Comparison of ENCODE assay signal across 14 mouse cellular contexts in the genomic region with DNA sequence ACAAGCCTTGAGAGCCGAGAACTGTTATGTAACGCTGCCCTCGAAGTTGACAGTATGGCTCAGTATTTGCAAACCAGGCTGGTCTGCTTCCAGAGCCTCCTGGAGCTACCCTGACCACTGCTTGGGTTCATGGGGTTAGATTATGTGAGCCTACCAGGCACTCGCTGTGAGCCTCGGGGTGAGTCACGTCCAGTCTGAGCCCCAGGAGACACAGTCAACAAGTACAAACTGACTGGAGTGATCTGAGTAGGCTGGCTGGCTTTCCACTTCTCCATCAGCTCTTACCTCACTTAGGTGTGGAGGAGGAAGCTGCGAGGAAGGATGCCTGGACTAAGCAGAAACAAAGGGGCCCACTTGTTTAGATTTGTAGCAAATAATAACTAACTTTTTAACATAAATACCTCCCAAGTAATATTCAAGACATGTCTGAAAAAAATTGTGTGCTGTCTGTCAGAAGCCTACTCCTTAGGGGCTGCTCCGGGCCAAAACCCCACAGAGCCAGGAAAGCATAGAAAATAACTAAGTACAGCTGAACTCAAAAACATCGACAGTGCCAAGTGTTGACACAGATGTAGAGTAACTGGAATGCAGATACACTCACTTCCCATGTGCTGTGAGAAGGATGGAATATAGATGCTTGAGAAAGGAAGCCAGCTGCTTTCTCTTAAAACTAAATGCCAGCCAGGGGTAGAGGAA.
DNase-seq lines count a peak whose midpoint lies in the region; ATAC-seq and TF ChIP-seq lines count a peak whose summit lies in the region.
"Had no signal": no experiment of that assay in that cellular context is flagged by ENCODE, and none has a peak within 500 bp of the region (broad histone marks: within the 10 kb centered on the region; RNA-seq: fewer than 3 reads in every experiment).

No protein-coding gene starts in this region.

- H3K27ac ChIP-seq in embryonic facial prominence, embryonic 13.5 days, result peak overlapping the region; percentile 55; the same call in 1 of the 2 replicates
- no peak overlapping the region for H3K27ac ChIP-seq in embryonic facial prominence, embryonic 10.5 days (replicated peaks)
- peak overlapping the region; percentile 80 for H3K27ac ChIP-seq in embryonic fibroblast, embryonic 13.5 days (ENCODE audit: insufficient read depth, low read length)
- 0 out of 2 replicates have a peak overlapping the region, but pooled peaks have one; percentile 22 for H3K27ac ChIP-seq in limb, embryonic 10.5 days
- H3K27ac ChIP-seq in kidney, adult 2 months (ENCODE audit: insufficient read depth, low read depth, low read length), result no peak overlapping the region
- H3K27ac ChIP-seq: forebrain, embryonic 15.5 days; hindbrain, embryonic 15.5 days; stomach, embryonic 15.5 days had no signal

- no peak overlapping the region for H3K4me2 ChIP-seq in embryonic facial prominence, embryonic 13.5 days
- H3K4me2 ChIP-seq: forebrain, embryonic 15.5 days; hindbrain, embryonic 15.5 days; liver, embryonic 11.5 days; stomach, embryonic 15.5 days had no signal

- TF ChIP-seq POLR2A in embryonic fibroblast, embryonic 13.5 days (IDR thresholded peaks at IDR 0.05; ENCODE audit: low read depth, low read length), result no peak
- no peak for TF ChIP-seq POLR2A in kidney, adult 2 months (IDR thresholded peaks at IDR 0.05; ENCODE audit: low read depth, low read length)

- no peak overlapping the region for H3K4me3 ChIP-seq in embryonic facial prominence, embryonic 13.5 days
- no peak overlapping the region for H3K4me3 ChIP-seq in embryonic facial prominence, embryonic 10.5 days
- no peak overlapping the region for H3K4me3 ChIP-seq in embryonic fibroblast, embryonic 13.5 days (ENCODE audit: insufficient read depth, low read length)
- no peak overlapping the region for H3K4me3 ChIP-seq in limb, embryonic 10.5 days
- H3K4me3 ChIP-seq in kidney, adult 2 months (ENCODE audit: insufficient read depth, low read depth, low read length), result no peak overlapping the region
- H3K4me3 ChIP-seq: forebrain, embryonic 15.5 days; hindbrain, embryonic 15.5 days; stomach, embryonic 15.5 days had no signal

- no peaks in the 10 kb centered on the region for H3K27me3 ChIP-seq in embryonic facial prominence, embryonic 13.5 days
- H3K27me3 ChIP-seq in embryonic facial prominence, embryonic 10.5 days (replicated peaks; ENCODE audit: low read depth, poor library complexity, severe bottlenecking), result peaks cover 7% of the 10 kb centered on the region
- H3K27me3 ChIP-seq in limb, embryonic 10.5 days (ENCODE audit: low read depth, poor library complexity, severe bottlenecking), result peaks cover 3% of the 10 kb centered on the region; the same call in 1 of the 2 replicates
- H3K27me3 ChIP-seq in kidney, adult 2 months (replicated peaks; ENCODE audit: control insufficient read depth, insufficient read depth, low read length), result no peaks in the 10 kb centered on the region
- H3K27me3 ChIP-seq: forebrain, embryonic 15.5 days; hindbrain, embryonic 15.5 days; stomach, embryonic 15.5 days had no signal

- H3K36me3 ChIP-seq in embryonic facial prominence, embryonic 13.5 days, result no peaks in the 10 kb centered on the region
- no peaks in the 10 kb centered on the region for H3K36me3 ChIP-seq in embryonic facial prominence, embryonic 10.5 days (replicated peaks)
- H3K36me3 ChIP-seq in limb, embryonic 10.5 days, result no peaks in the 10 kb centered on the region
- no peaks in the 10 kb centered on the region for H3K36me3 ChIP-seq in kidney, adult 2 months (ENCODE audit: control insufficient read depth, insufficient read depth, low read length)
- H3K36me3 ChIP-seq: forebrain, embryonic 15.5 days; hindbrain, embryonic 15.5 days; stomach, embryonic 15.5 days had no signal

- TF ChIP-seq CTCF in embryonic fibroblast, embryonic 13.5 days (IDR thresholded peaks at IDR 0.05; ENCODE audit: borderline replicate concordance, insufficient read depth, low read length), result no peak
- no peak for TF ChIP-seq CTCF in kidney, adult 2 months (conservative IDR thresholded peaks at IDR 0.05; ENCODE audit: insufficient read depth, insufficient read length, low read depth, low read length)

- ATAC-seq in embryonic facial prominence, embryonic 13.5 days (ENCODE audit: insufficient number of reproducible peaks, insufficient read depth, low FRiP score, low TSS enrichment, low read depth), result no peak
- ATAC-seq: CD4-positive, CD25-positive, alpha-beta regulatory T cell, adult 4 months; forebrain, embryonic 15.5 days had no signal

- H3K4me1 ChIP-seq in embryonic facial prominence, embryonic 13.5 days, result peaks cover 31% of the 10 kb centered on the region
- H3K4me1 ChIP-seq in embryonic facial prominence, embryonic 10.5 days, result peaks cover 42% of the 10 kb centered on the region
- peaks cover 9% of the 10 kb centered on the region; the same call in 1 of the 2 replicates for H3K4me1 ChIP-seq in embryonic fibroblast, embryonic 13.5 days (ENCODE audit: control insufficient read depth, insufficient read depth, low read length)
- H3K4me1 ChIP-seq in limb, embryonic 10.5 days, result peaks cover 40% of the 10 kb centered on the region
- H3K4me1 ChIP-seq in kidney, adult 2 months (ENCODE audit: control insufficient read depth, insufficient read depth, low read length), result peaks cover 5% of the 10 kb centered on the region; the same call in 1 of the 2 replicates
- H3K4me1 ChIP-seq: forebrain, embryonic 15.5 days; hindbrain, embryonic 15.5 days had no signal

- 64% methylated on average over 9 of the region's 9 CpGs for WGBS in embryonic facial prominence, embryonic 13.5 days
- 73% methylated on average over 9 of the region's 9 CpGs for WGBS in embryonic facial prominence, embryonic 10.5 days
- 84% methylated on average over 9 of the region's 9 CpGs for WGBS in limb, embryonic 10.5 days
- 78% methylated on average over 9 of the region's 9 CpGs for WGBS in kidney, adult 2 months

- no peak for DNase-seq in embryonic facial prominence, embryonic 10.5 days (ENCODE audit: low spot score)
- peak; percentile 98 for DNase-seq in 3T3-L1 (ENCODE audit: low read depth, low spot score)
- DNase-seq in limb, embryonic 10.5 days (ENCODE audit: low spot score), result no peak
- DNase-seq in kidney, postnatal 25 days, result no peak
- DNase-seq in kidney, adult 2 months, result no peak
- DNase-seq in embryo, embryonic 9.5 days (ENCODE audit: extremely low spot score), result no peak
- DNase-seq: cerebellum, postnatal 10 days had no signal

- no peaks in the 10 kb centered on the region for H3K9me3 ChIP-seq in embryonic facial prominence, embryonic 13.5 days
- H3K9me3 ChIP-seq in embryonic facial prominence, embryonic 10.5 days, result no peaks in the 10 kb centered on the region
- no peaks in the 10 kb centered on the region for H3K9me3 ChIP-seq in limb, embryonic 10.5 days (replicated peaks)
- H3K9me3 ChIP-seq: forebrain, embryonic 15.5 days; hindbrain, embryonic 15.5 days; stomach, embryonic 15.5 days had no signal

- H3K9ac ChIP-seq in embryonic facial prominence, embryonic 13.5 days, result no peak overlapping the region
- H3K9ac ChIP-seq: forebrain, embryonic 15.5 days; hindbrain, embryonic 15.5 days; stomach, embryonic 15.5 days had no signal

Comparison
In these comparisons a context has a peak if more than half of its experiments do, and no peak if none do; other contexts are left out.
1. H3K27ac ChIP-seq: peak in embryonic facial prominence, embryonic 13.5 days (single experiment), embryonic fibroblast, embryonic 13.5 days (single experiment) and limb, embryonic 10.5 days (single experiment); none in embryonic facial prominence, embryonic 10.5 days (single experiment) and kidney, adult 2 months (single experiment).